38 mouse cellular contexts compared by ENCODE assay signal in genomic region chr17:25341490-25341889, GRCm38 (mm10). TPM values are rescaled to one million over a fixed set of nuclear protein-coding genes. Genes with fewer than 3 reads are reported as not detected.
DNase-seq lines count a peak whose midpoint lies in the region; ATAC-seq lines count a peak whose summit lies in the region.
"Had no signal": no experiment of that assay in that cellular context is flagged by ENCODE, and none has a peak within 500 bp of the region (broad histone marks: within the 10 kb centered on the region; RNA-seq: fewer than 3 reads in every experiment).

No protein-coding gene starts in this region.

- H3K9ac ChIP-seq in liver, embryonic 13.5 days: no peak overlapping the region
- H3K9ac ChIP-seq in heart, embryonic 11.5 days (ENCODE audit: low read depth, low read length): no peak overlapping the region
- H3K9ac ChIP-seq: forebrain, embryonic 12.5 days; forebrain, postnatal 0 days; hindbrain, embryonic 13.5 days; limb, embryonic 12.5 days; midbrain, embryonic 15.5 days; neural tube, embryonic 15.5 days had no signal

- no peak overlapping the region for H3K4me2 ChIP-seq in liver, embryonic 13.5 days
- no peak overlapping the region for H3K4me2 ChIP-seq in heart, embryonic 11.5 days
- H3K4me2 ChIP-seq: forebrain, embryonic 12.5 days; hindbrain, embryonic 13.5 days; limb, embryonic 12.5 days; midbrain, embryonic 15.5 days; neural tube, embryonic 15.5 days had no signal

- H3K4me3 ChIP-seq in liver, embryonic 13.5 days (replicated peaks): no peak overlapping the region
- H3K4me3 ChIP-seq in heart, embryonic 11.5 days (ENCODE audit: low read depth, low read length): no peak overlapping the region
- H3K4me3 ChIP-seq: erythroblast, embryonic 14.5 days; forebrain, embryonic 12.5 days; heart, embryonic 10.5 days; hindbrain, embryonic 13.5 days; limb, embryonic 12.5 days; midbrain, embryonic 10.5 days; midbrain, embryonic 15.5 days; neural tube, embryonic 15.5 days had no signal

- peak; percentile 16 for DNase-seq in kidney, adult 9 months
- no peak for DNase-seq in kidney, adult 18-20 months
- peak; percentile 18 to 53 for DNase-seq in kidney, postnatal 4 days
- no peak for DNase-seq in liver, embryonic 13.5 days
- peak; percentile 81 for DNase-seq in yolk sac, embryonic 10.5 days (ENCODE audit: low spot score)
- no peak for DNase-seq in cerebellum, adult 9-11 months
- DNase-seq: adrenal gland, postnatal 10 days; cerebellum, adult 11 months; cerebellum, postnatal 10 days; forebrain, postnatal 0 days; gastrocnemius, postnatal 14 days; heart, adult 11 months; heart, postnatal 36 days; lung, adult 2 months; lung, postnatal 10 days; right cerebral cortex, postnatal 25 days; thymus, postnatal 25 days had no signal

- ATAC-seq in liver, embryonic 13.5 days (ENCODE audit: low read depth): peak; percentile 54
- ATAC-seq in heart, embryonic 11.5 days (replicated peaks; ENCODE audit: insufficient number of reproducible peaks, low FRiP score, low TSS enrichment): no peak
- no peak for ATAC-seq in megakaryocyte-erythroid progenitor cell, adult 5-6 weeks (replicated peaks; ENCODE audit: low FRiP score, low TSS enrichment, poor library complexity, severe bottlenecking)
- ATAC-seq: forebrain, postnatal 0 days; intestine, embryonic 16.5 days; midbrain, embryonic 15.5 days; Patski had no signal

- H3K9me3 ChIP-seq in liver, embryonic 13.5 days (replicated peaks): no peaks in the 10 kb centered on the region
- H3K9me3 ChIP-seq in heart, embryonic 11.5 days (replicated peaks; ENCODE audit: control insufficient read depth, low read length): no peaks in the 10 kb centered on the region; the same call in 1 of the 2 replicates
- H3K9me3 ChIP-seq: forebrain, embryonic 12.5 days; heart, embryonic 10.5 days; hindbrain, embryonic 13.5 days; limb, embryonic 12.5 days; midbrain, embryonic 10.5 days; midbrain, embryonic 15.5 days; neural tube, embryonic 15.5 days had no signal

- no peaks in the 10 kb centered on the region for H3K27me3 ChIP-seq in liver, embryonic 13.5 days
- no peaks in the 10 kb centered on the region for H3K27me3 ChIP-seq in heart, embryonic 11.5 days (ENCODE audit: control insufficient read depth, insufficient read depth, low read length)
- H3K27me3 ChIP-seq: forebrain, embryonic 12.5 days; hindbrain, embryonic 13.5 days; midbrain, embryonic 15.5 days had no signal

- H3K36me3 ChIP-seq in liver, embryonic 13.5 days: no peaks in the 10 kb centered on the region
- H3K36me3 ChIP-seq in heart, embryonic 11.5 days (ENCODE audit: control insufficient read depth, insufficient read depth, low read length): no peaks in the 10 kb centered on the region
- H3K36me3 ChIP-seq: forebrain, embryonic 12.5 days; heart, embryonic 10.5 days; hindbrain, embryonic 13.5 days; limb, embryonic 12.5 days; midbrain, embryonic 10.5 days; midbrain, embryonic 15.5 days; neural tube, embryonic 15.5 days had no signal

- 42% methylated on average over 3 of the region's 3 CpGs for WGBS in liver, embryonic 13.5 days (ENCODE audit: insufficient replicate concordance)
- 45% methylated on average over 3 of the region's 3 CpGs for WGBS in heart, embryonic 11.5 days (ENCODE audit: insufficient replicate concordance)

- H3K27ac ChIP-seq in liver, embryonic 13.5 days: no peak overlapping the region
- no peak overlapping the region for H3K27ac ChIP-seq in heart, embryonic 11.5 days (ENCODE audit: low read depth, low read length)
- H3K27ac ChIP-seq: forebrain, embryonic 12.5 days; heart, embryonic 10.5 days; hindbrain, embryonic 13.5 days; limb, embryonic 12.5 days; midbrain, embryonic 10.5 days; midbrain, embryonic 15.5 days; neural tube, embryonic 15.5 days had no signal

- H3K4me1 ChIP-seq in liver, embryonic 13.5 days (replicated peaks): no peaks in the 10 kb centered on the region; the same call in 1 of the 2 replicates
- H3K4me1 ChIP-seq in heart, embryonic 11.5 days (ENCODE audit: control insufficient read depth, insufficient read depth, low read length): no peaks in the 10 kb centered on the region
- H3K4me1 ChIP-seq: forebrain, embryonic 12.5 days; hindbrain, embryonic 13.5 days; limb, embryonic 12.5 days; midbrain, embryonic 10.5 days; midbrain, embryonic 15.5 days; neural tube, embryonic 15.5 days had no signal

RNA-seq across cellular contexts. Expression of gene Tpsab1, which starts 3.9 kb away (rescaled TPM):
- polyA plus RNA-seq in liver, embryonic 13.5 days (2015; fragmentation: Nextera tagmentation; extraction: Ambion mirVana): not detected in 2 replicates
- polyA plus RNA-seq in heart, embryonic 11.5 days (2014; fragmentation: Nextera tagmentation; extraction: Ambion mirVana): not detected in 2 replicates
- not detected in 2 replicates for total RNA-seq in megakaryocyte-erythroid progenitor cell, adult 5-6 weeks (2014; fragmentation: Nextera tagmentation)
- total RNA-seq in megakaryocyte-erythroid progenitor cell, adult 5-6 weeks (2017): not detected in 2 replicates
- total RNA-seq: common myeloid progenitor, adult 5-6 weeks; forebrain, postnatal 0 days; layer of hippocampus, adult 18-20 months; layer of hippocampus, postnatal 10 days; left cerebral cortex, adult 18-20 months; left cerebral cortex, postnatal 25 days; MEL had no signal
- polyA plus RNA-seq: erythroblast, embryonic 14.5 days; forebrain, embryonic 12.5 days; heart, embryonic 10.5 days; limb, embryonic 12.5 days; midbrain, embryonic 10.5 days; midbrain, embryonic 15.5 days; Patski had no signal

RNA-seq across cellular contexts. Expression of gene Prss29, which starts 23.0 kb away (rescaled TPM):
- not detected in 2 replicates for polyA plus RNA-seq in liver, embryonic 13.5 days (2015; fragmentation: Nextera tagmentation; extraction: Ambion mirVana)
- polyA plus RNA-seq in heart, embryonic 11.5 days (2014; fragmentation: Nextera tagmentation; extraction: Ambion mirVana): not detected in 2 replicates
- not detected in 2 replicates for total RNA-seq in megakaryocyte-erythroid progenitor cell, adult 5-6 weeks (2014; fragmentation: Nextera tagmentation)
- not detected in 2 replicates for total RNA-seq in megakaryocyte-erythroid progenitor cell, adult 5-6 weeks (2017)
- total RNA-seq: adrenal gland, postnatal 10 days; common myeloid progenitor, adult 5-6 weeks; forebrain, postnatal 0 days; gastrocnemius, postnatal 14 days; heart, postnatal 36 days; layer of hippocampus, adult 18-20 months; layer of hippocampus, postnatal 10 days; left cerebral cortex, adult 18-20 months; left cerebral cortex, postnatal 25 days; MEL had no signal
- polyA plus RNA-seq: embryonic facial prominence, embryonic 14.5 days; erythroblast, embryonic 14.5 days; forebrain, embryonic 12.5 days; forebrain, postnatal 0 days; heart, embryonic 10.5 days; heart, embryonic 16.5 days; hindbrain, embryonic 13.5 days; intestine, embryonic 16.5 days; limb, embryonic 12.5 days; lung, adult 2 months; midbrain, embryonic 10.5 days; midbrain, embryonic 15.5 days; neural tube, embryonic 15.5 days; Patski; stomach, embryonic 16.5 days had no signal

RNA-seq across cellular contexts. Expression of gene Tpsb2, which starts 24.6 kb away (rescaled TPM):
- 0.25 TPM in 1 of 2 replicates, not detected in the other for polyA plus RNA-seq in liver, embryonic 13.5 days (2015; fragmentation: Nextera tagmentation; extraction: Ambion mirVana)
- polyA plus RNA-seq in heart, embryonic 11.5 days (2014; fragmentation: Nextera tagmentation; extraction: Ambion mirVana): not detected in 2 replicates
- not detected in 2 replicates for total RNA-seq in megakaryocyte-erythroid progenitor cell, adult 5-6 weeks (2014; fragmentation: Nextera tagmentation)
- not detected in 2 replicates for total RNA-seq in megakaryocyte-erythroid progenitor cell, adult 5-6 weeks (2017)
- total RNA-seq: common myeloid progenitor, adult 5-6 weeks; left cerebral cortex, adult 18-20 months; left cerebral cortex, postnatal 25 days; MEL had no signal
- polyA plus RNA-seq: forebrain, embryonic 12.5 days; heart, embryonic 10.5 days; limb, embryonic 12.5 days; midbrain, embryonic 10.5 days; Patski had no signal

RNA-seq across cellular contexts. Expression of gene Tpsg1, which starts 27.6 kb away (rescaled TPM):
- polyA plus RNA-seq in liver, embryonic 13.5 days (2015; fragmentation: Nextera tagmentation; extraction: Ambion mirVana): 0.48 and 0.81 TPM in 2 replicates
- 0.69 and 1.6 TPM in 2 replicates for polyA plus RNA-seq in heart, embryonic 11.5 days (2014; fragmentation: Nextera tagmentation; extraction: Ambion mirVana)
- not detected in 2 replicates for total RNA-seq in megakaryocyte-erythroid progenitor cell, adult 5-6 weeks (2014; fragmentation: Nextera tagmentation)
- not detected in 2 replicates for total RNA-seq in megakaryocyte-erythroid progenitor cell, adult 5-6 weeks (2017)
- total RNA-seq: adrenal gland, postnatal 10 days; common myeloid progenitor, adult 5-6 weeks; forebrain, postnatal 0 days; gastrocnemius, postnatal 14 days; layer of hippocampus, adult 18-20 months; layer of hippocampus, postnatal 10 days; left cerebral cortex, adult 18-20 months; left cerebral cortex, postnatal 25 days; MEL had no signal
- polyA plus RNA-seq: erythroblast, embryonic 14.5 days; limb, embryonic 12.5 days; midbrain, embryonic 10.5 days; Patski had no signal

RNA-seq across cellular contexts. Expression of gene Prss28, which starts 33.0 kb away (rescaled TPM):
- not detected in 2 replicates for polyA plus RNA-seq in liver, embryonic 13.5 days (2015; fragmentation: Nextera tagmentation; extraction: Ambion mirVana)
- polyA plus RNA-seq in heart, embryonic 11.5 days (2014; fragmentation: Nextera tagmentation; extraction: Ambion mirVana): not detected in 2 replicates
- total RNA-seq in megakaryocyte-erythroid progenitor cell, adult 5-6 weeks (2014; fragmentation: Nextera tagmentation): not detected in 2 replicates
- not detected in 2 replicates for total RNA-seq in megakaryocyte-erythroid progenitor cell, adult 5-6 weeks (2017)
- total RNA-seq: adrenal gland, postnatal 10 days; common myeloid progenitor, adult 5-6 weeks; forebrain, postnatal 0 days; gastrocnemius, postnatal 14 days; heart, postnatal 36 days; layer of hippocampus, adult 18-20 months; layer of hippocampus, postnatal 10 days; left cerebral cortex, adult 18-20 months; left cerebral cortex, postnatal 25 days; MEL had no signal
- polyA plus RNA-seq: embryonic facial prominence, embryonic 14.5 days; erythroblast, embryonic 14.5 days; forebrain, embryonic 12.5 days; forebrain, postnatal 0 days; heart, embryonic 10.5 days; heart, embryonic 16.5 days; hindbrain, embryonic 13.5 days; intestine, embryonic 16.5 days; limb, embryonic 12.5 days; lung, adult 2 months; midbrain, embryonic 10.5 days; midbrain, embryonic 15.5 days; neural tube, embryonic 15.5 days; Patski; stomach, embryonic 16.5 days had no signal

Comparison
In these comparisons a context has a peak if more than half of its experiments do, and no peak if none do; other contexts are left out.
1. DNase-seq: peak in kidney, adult 9 months (single experiment), kidney, postnatal 4 days (2 of 2) and yolk sac, embryonic 10.5 days (single experiment); none in kidney, adult 18-20 months (single experiment), liver, embryonic 13.5 days (single experiment) and cerebellum, adult 9-11 months (single experiment).